Mouse (Mus musculus): ENCODE results near the gene Olfr308. TPM values are rescaled to one million over a fixed set of nuclear protein-coding genes. Genes with fewer than 3 reads are reported as not detected.
"Not testable (repeated sequence)": the region's sequence is repeated elsewhere in the genome, so short reads cannot be mapped to it uniquely, and the experiment has no call there.

Olfr308 gene
- not detected in 2 replicates for polyA plus RNA-seq (2015; fragmentation: Nextera tagmentation; extraction: Ambion mirVana)

DNA sequence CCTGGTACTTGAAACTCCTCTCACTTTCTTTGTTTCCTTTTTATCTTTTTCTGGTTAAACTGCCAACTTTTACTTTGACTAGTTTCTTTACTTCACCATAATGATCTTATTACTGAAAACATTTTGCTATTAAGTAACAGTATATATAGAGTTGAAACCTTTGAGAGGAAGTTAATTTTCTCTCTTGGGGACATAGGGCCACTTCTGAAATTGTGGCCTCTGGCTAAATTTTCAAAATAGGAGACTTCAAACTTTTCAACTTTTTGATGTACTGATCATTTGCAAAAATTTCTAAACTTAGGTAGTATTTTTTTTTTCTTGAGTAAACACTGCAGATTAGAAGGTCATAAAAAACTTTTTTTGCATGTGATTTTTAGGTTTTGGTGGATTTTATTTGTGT lies at the start of gene Olfr308:
Gene Olfr308, minus strand, starts transcription at position 101 of the 400 bp plus-strand sequence.
- ATAC-seq, result no peak
- Histone ChIP-seq H3K4me2 (replicated peaks) (no peak within 1 kb of the TSS), H3K4me3 (replicated peaks) (no peak within 1 kb of the TSS), H3K9ac (replicated peaks) (no peak within 1 kb of the TSS), H3K27ac (no peak within 1 kb of the TSS), H3K27me3 (no peaks in the 10 kb centered on the region), H3K36me3 (no peaks in the 10 kb centered on the region), H3K4me1 (replicated peaks) (no peaks in the 10 kb centered on the region), H3K9me3 (no peaks in the 10 kb centered on the region)

DNA sequence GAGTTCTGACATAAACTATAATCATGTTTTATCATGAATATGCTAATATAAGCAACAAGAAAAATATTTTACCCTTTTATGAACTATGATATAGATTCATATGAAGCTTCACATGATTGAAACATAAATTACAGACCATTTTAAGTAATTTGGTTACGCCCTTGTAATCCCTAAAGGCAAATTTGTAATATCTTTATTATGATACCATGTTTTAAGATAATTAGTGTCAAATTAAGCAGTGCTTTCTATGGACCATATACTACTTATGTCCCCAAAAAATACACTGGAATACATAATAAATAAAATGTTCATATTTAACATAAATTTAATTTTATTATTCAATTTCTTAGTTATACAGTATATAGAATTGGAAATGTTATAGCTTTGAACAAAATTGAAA lies 41.4 kb upstream of the Olfr308 start, which contains the start of gene Olfr305:
Gene Olfr305, minus strand, starts transcription at position 101 of the 400 bp plus-strand sequence.
- Histone ChIP-seq H3K4me2 (replicated peaks) (no peak within 1 kb of the TSS), H3K9me3 (no peaks in the 10 kb centered on the region), H3K4me3 (replicated peaks) (no peak within 1 kb of the TSS), H3K4me1 (replicated peaks) (no peaks in the 10 kb centered on the region), H3K27ac (no peak within 1 kb of the TSS), H3K27me3 (no peaks in the 10 kb centered on the region), H3K9ac (replicated peaks) (no peak within 1 kb of the TSS), H3K36me3 (no peaks in the 10 kb centered on the region)
- ATAC-seq, result no peak
- WGBS, result 85% methylated on average over 1 of the region's 1 CpGs

GRCm38 (mm10) chr7:86346296-86346695 lies 20.9 kb upstream of the Olfr308 start:
- not testable (repeated sequence) for H3K36me3 ChIP-seq; H3K4me2 ChIP-seq (replicated peaks); H3K27ac ChIP-seq; H3K9ac ChIP-seq (replicated peaks); H3K9me3 ChIP-seq; H3K4me3 ChIP-seq (replicated peaks); H3K4me1 ChIP-seq (replicated peaks); H3K27me3 ChIP-seq; ATAC-seq
- WGBS, result 89% methylated on average over 9 of the region's 9 CpGs

GRCm38 (mm10) chr7:86344253-86344652 lies 18.8 kb upstream of the Olfr308 start:
- H3K4me3 ChIP-seq (replicated peaks), result no peak overlapping the region
- ATAC-seq, result no peak
- WGBS, result 77% methylated on average over 3 of the region's 3 CpGs

GRCm38 (mm10) chr7:86342881-86343565 lies 17.6 kb upstream of the Olfr308 start:
- Histone ChIP-seq H3K27me3 (no peaks in the 10 kb centered on the region), H3K36me3 (no peaks in the 10 kb centered on the region), H3K27ac (no peak overlapping the region), H3K9ac (replicated peaks) (no peak overlapping the region), H3K4me3 (replicated peaks) (no peak overlapping the region), H3K9me3 (no peaks in the 10 kb centered on the region), H3K4me2 (replicated peaks) (no peak overlapping the region), H3K4me1 (replicated peaks) (no peaks in the 10 kb centered on the region)
- no peak for ATAC-seq
- WGBS, result 84% methylated on average over 14 of the region's 14 CpGs

More at GRCm38 (mm10) chr7:86344253-86344652, 18.8 kb upstream of the Olfr308 start:
- Histone ChIP-seq H3K4me1 (replicated peaks) (no peaks in the 10 kb centered on the region), H3K9me3 (no peaks in the 10 kb centered on the region), H3K36me3 (no peaks in the 10 kb centered on the region), H3K9ac (replicated peaks) (no peak overlapping the region), H3K27me3 (no peaks in the 10 kb centered on the region), H3K4me2 (replicated peaks) (no peak overlapping the region), H3K27ac (no peak overlapping the region)

DNA sequence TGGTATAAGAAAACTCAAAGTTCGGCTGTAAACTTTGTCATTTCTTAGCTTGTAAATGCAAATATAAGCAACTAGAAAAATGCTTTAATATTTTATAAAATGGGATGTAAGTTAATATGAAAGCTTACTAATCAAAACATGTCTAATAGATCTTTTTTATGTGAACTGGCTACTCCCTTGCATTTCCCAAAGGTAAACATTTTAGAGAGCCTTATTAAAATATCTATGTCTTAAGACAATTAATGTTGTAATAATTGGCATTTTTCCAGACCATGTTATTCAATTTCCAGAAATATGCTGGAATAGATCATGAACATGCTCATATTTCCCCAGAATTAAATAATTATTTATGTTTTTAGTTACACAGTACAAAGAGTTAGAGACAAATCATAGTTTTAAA lies 12.1 kb upstream of the Olfr308 start, which contains the start of gene Olfr307:
Gene Olfr307, minus strand, starts transcription at position 101 of the 400 bp plus-strand sequence.
- Histone ChIP-seq H3K9ac (replicated peaks) (no peak within 1 kb of the TSS), H3K4me2 (replicated peaks) (no peak within 1 kb of the TSS), H3K4me3 (replicated peaks) (no peak within 1 kb of the TSS), H3K4me1 (replicated peaks) (no peaks in the 10 kb centered on the region), H3K27ac (no peak within 1 kb of the TSS), H3K27me3 (no peaks in the 10 kb centered on the region), H3K36me3 (no peaks in the 10 kb centered on the region), H3K9me3 (no peaks in the 10 kb centered on the region)
- WGBS, result 78% methylated on average over 1 of the region's 1 CpGs
- ATAC-seq, result no peak

GRCm38 (mm10) chr7:86321323-86321722 lies 4.1 kb downstream of the Olfr308 start:
- Histone ChIP-seq H3K27ac (no peak overlapping the region), H3K9me3 (no peaks in the 10 kb centered on the region), H3K4me1 (replicated peaks) (no peaks in the 10 kb centered on the region), H3K4me3 (replicated peaks) (no peak overlapping the region), H3K9ac (replicated peaks) (no peak overlapping the region), H3K27me3 (no peaks in the 10 kb centered on the region), H3K36me3 (no peaks in the 10 kb centered on the region), H3K4me2 (replicated peaks) (no peak overlapping the region)
- ATAC-seq, result no peak
- WGBS, result 95% methylated on average over 2 of the region's 2 CpGs

- Histone ChIP-seq H3K9ac (replicated peaks) (no peak within 1 kb of the TSS), H3K27me3 (no peaks in the 10 kb centered on the region), H3K27ac (no peak within 1 kb of the TSS), H3K4me2 (replicated peaks) (no peak within 1 kb of the TSS), H3K36me3 (no peaks in the 10 kb centered on the region), H3K9me3 (no peaks in the 10 kb centered on the region), H3K4me1 (replicated peaks) (no peaks in the 10 kb centered on the region), H3K4me3 (replicated peaks) (no peak within 1 kb of the TSS)
- WGBS, result 83% methylated on average over 2 of the region's 2 CpGs
- no peak for ATAC-seq
Observed at GRCm38 (mm10) chr7:86313608-86314007, 11.8 kb downstream of the Olfr308 start, which contains the start of gene Olfr309. Olfr309 (minus strand) TSS chr7:86313708.

- H3K36me3 ChIP-seq, result no peaks in the 10 kb centered on the region
- H3K9ac ChIP-seq (replicated peaks), result no peak within 1 kb of the TSS
- no peaks in the 10 kb centered on the region for H3K27me3 ChIP-seq
- H3K27ac ChIP-seq, result no peak within 1 kb of the TSS
- WGBS, result 93% methylated on average over 1 of the region's 1 CpGs
- ATAC-seq, result no peak
- H3K9me3 ChIP-seq, result no peaks in the 10 kb centered on the region
- no peak within 1 kb of the TSS for H3K4me3 ChIP-seq (replicated peaks)
- H3K4me1 ChIP-seq (replicated peaks), result no peaks in the 10 kb centered on the region
- H3K4me2 ChIP-seq (replicated peaks), result no peak within 1 kb of the TSS
Observed at GRCm38 (mm10) chr7:86277072-86277471, 48.4 kb downstream of the Olfr308 start, which contains the start of gene Olfr310. Olfr310 (minus strand) TSS chr7:86277172.

Small RNA genes within 50 kb of the gene (microRNA-seq; reads per million reads assigned to microRNA genes)
- gene Gm23192, result not detected

Other genes with a start within 250 kb of the Olfr308 start
- gene Vmn2r75, start 153.9 kb downstream of the Olfr308 start, polyA plus RNA-seq (2015; fragmentation: Nextera tagmentation; extraction: Ambion mirVana), result not detected in 2 replicates
- not detected in 2 replicates for gene Vmn2r76, start 79.3 kb downstream of the Olfr308 start, polyA plus RNA-seq (2015; fragmentation: Nextera tagmentation; extraction: Ambion mirVana)
- not detected in 2 replicates for gene Olfr310, start 48.5 kb downstream of the Olfr308 start, polyA plus RNA-seq (2015; fragmentation: Nextera tagmentation; extraction: Ambion mirVana)
- gene Olfr309, start 11.9 kb downstream of the Olfr308 start, polyA plus RNA-seq (2015; fragmentation: Nextera tagmentation; extraction: Ambion mirVana), result not detected in 2 replicates
- not detected in 2 replicates for gene Olfr307, start 12.0 kb upstream of the Olfr308 start, polyA plus RNA-seq (2015; fragmentation: Nextera tagmentation; extraction: Ambion mirVana)
- not detected in 2 replicates for gene Olfr305, start 41.3 kb upstream of the Olfr308 start, polyA plus RNA-seq (2015; fragmentation: Nextera tagmentation; extraction: Ambion mirVana)
- gene Olfr304, start 61.0 kb upstream of the Olfr308 start, polyA plus RNA-seq (2015; fragmentation: Nextera tagmentation; extraction: Ambion mirVana), result not detected in 2 replicates
- not detected in 2 replicates for gene Olfr303, start 72.2 kb upstream of the Olfr308 start, polyA plus RNA-seq (2015; fragmentation: Nextera tagmentation; extraction: Ambion mirVana)
- gene Olfr301, start 78.2 kb upstream of the Olfr308 start, polyA plus RNA-seq (2015; fragmentation: Nextera tagmentation; extraction: Ambion mirVana), result not detected in 2 replicates
- not detected in 2 replicates for gene Olfr299, start 134.3 kb upstream of the Olfr308 start, polyA plus RNA-seq (2015; fragmentation: Nextera tagmentation; extraction: Ambion mirVana)
- not detected in 2 replicates for gene Olfr298, start 166.9 kb upstream of the Olfr308 start, polyA plus RNA-seq (2015; fragmentation: Nextera tagmentation; extraction: Ambion mirVana)
- gene Olfr297, start 194.3 kb upstream of the Olfr308 start, polyA plus RNA-seq (2015; fragmentation: Nextera tagmentation; extraction: Ambion mirVana), result not detected in 2 replicates